Mouse (Mus musculus) T-helper 2 cell (primary cell): ENCODE measurements at regions not wholly inside any gene's neighbourhood (a gene's known extent, or its start where the extent isn't known, plus 50 kb on each side); places are given as distances from the start of the nearest gene placed in this dataset.
"Not testable (repeated sequence)": the region's sequence is repeated elsewhere in the genome, so short reads cannot be mapped to it uniquely, and the experiment has no call there.

Experiments used
- in situ Hi-C: fragments of 300-600 bp; cut with MboI, MseI; formaldehyde crosslinking; loops from one replicate; pipeline ENCODE4 v1.15.1; 2025; ENCODE audit warnings: high pct_unique_total_duplicates

GRCm38 (mm10) chr13:72538633-72539032, 90.0 kb upstream of the Irx2 start:
- in situ Hi-C loops = loop anchor here (10.0 kb wide), 1 partner anchor 734 kb away; no protein-coding TSS in a partner anchor

GRCm38 (mm10) chr13:72541706-72542105, 86.9 kb upstream of the Irx2 start:
- in situ Hi-C loops = no loop called here

GRCm38 (mm10) chr13:72557951-72558350, 70.7 kb upstream of the Irx2 start:
- in situ Hi-C loops = no loop called here

- in situ Hi-C loops = no loop called here
These were observed 56.7 kb upstream of the Irx2 start for GRCm38 (mm10) chr13:72571871-72572270.

- in situ Hi-C loops = no loop called here
These were observed 55.8 kb upstream of the Irx2 start for GRCm38 (mm10) chr13:72572846-72573245.

GRCm38 (mm10) chr13:72574126-72574525, 54.5 kb upstream of the Irx2 start:
- in situ Hi-C loops = not testable (repeated sequence)

- in situ Hi-C loops = no loop called here
These were observed 52.1 kb upstream of the Irx2 start for GRCm38 (mm10) chr13:72576485-72576884.

GRCm38 (mm10) chr13:72578416-72578815, 50.2 kb upstream of the Irx2 start:
- in situ Hi-C loops = no loop called here
